Mouse (Mus musculus): Measurements from ENCODE around the gene Rmnd5a.
A peak's percentile ranks its signal among the peaks of the same experiment; 100 is the strongest.

The Rmnd5a gene

GRCm38 (mm10) chr6:71369416-71369815 lies 71.0 kb downstream of the Rmnd5a start:
- peak; percentile 91 for DNase-seq

GRCm38 (mm10) chr6:71363995-71364394 lies 76.4 kb downstream of the Rmnd5a start:
- DNase-seq, result peak; percentile 23

- peak; percentile 55 for DNase-seq
Observed at GRCm38 (mm10) chr6:71361156-71361670, 79.2 kb downstream of the Rmnd5a start.

GRCm38 (mm10) chr6:71360751-71361150 lies 79.7 kb downstream of the Rmnd5a start:
- DNase-seq, result peak; percentile 81

- DNase-seq, result no peak
Observed at GRCm38 (mm10) chr6:71360221-71360620, 80.2 kb downstream of the Rmnd5a start.

GRCm38 (mm10) chr6:71357493-71357892 lies 82.9 kb downstream of the Rmnd5a start:
- DNase-seq, result peak; percentile 74

- DNase-seq, result peak; percentile 90
Observed at GRCm38 (mm10) chr6:71353722-71354121, 86.7 kb downstream of the Rmnd5a start.

- DNase-seq, result peak; percentile 61
Observed at GRCm38 (mm10) chr6:71352866-71353427, 87.5 kb downstream of the Rmnd5a start.

- peak; percentile 56 for DNase-seq
Observed at GRCm38 (mm10) chr6:71352201-71352600, 88.2 kb downstream of the Rmnd5a start.

- DNase-seq, result peak; percentile 87
Observed at GRCm38 (mm10) chr6:71351201-71351600, 89.2 kb downstream of the Rmnd5a start.

GRCm38 (mm10) chr6:71348006-71348405 lies 92.4 kb downstream of the Rmnd5a start:
- peak; percentile 38 for DNase-seq

GRCm38 (mm10) chr6:71341179-71341578 lies 99.3 kb downstream of the Rmnd5a start:
- peak; percentile 92 for DNase-seq

GRCm38 (mm10) chr6:71339351-71339750 lies 101.1 kb downstream of the Rmnd5a start:
- peak; percentile 79 for DNase-seq

- DNase-seq, result peak; percentile 54
Observed at GRCm38 (mm10) chr6:71338941-71339340, 101.5 kb downstream of the Rmnd5a start.

Measured in thymus, postnatal 14 days (tissue).